Mouse (Mus musculus): ENCODE results near the gene Nsun4.

GRCm38 (mm10) chr4:116057559-116057958, 3.9 kb upstream of the Nsun4 start:
- TF ChIP-seq CTCF (IDR thresholded peaks at IDR 0.05; ENCODE audit: extremely low read depth, insufficient read depth, insufficient read length, insufficient replicate concordance) (no peak), POLR2A (IDR thresholded peaks at IDR 0.05; ENCODE audit: low read depth, low read length) (no peak)

Measured in spleen, adult 2 months (tissue).